Mouse (Mus musculus) heart, adult 2 months (tissue): Measurements from ENCODE around the gene Golga4. TPM values are rescaled to one million over a fixed set of nuclear protein-coding genes. Genes with fewer than 3 reads are reported as not detected.

Experiments used
- DNase-seq, 2 experiments: peaks; one replicate each; pipeline ENCODE4 v3.0.0; 2021
- H3K27ac ChIP-seq: fragments of 200-600 bp; 2 replicates; pipeline ENCODE4 v1.8.1; 2022
- H3K27me3 ChIP-seq: fragments of 200-500 bp; 2 replicates; pipeline ENCODE4 v1.6.1; 2012; ENCODE audit warnings: mild to moderate bottlenecking, low read length, inconsistent platforms, mixed read lengths; ENCODE audit not compliant: control insufficient read depth, insufficient read depth
- H3K36me3 ChIP-seq: fragments of 200-500 bp; 2 replicates; pipeline ENCODE4 v1.6.1; 2012; ENCODE audit warnings: low read length, inconsistent platforms; ENCODE audit not compliant: control insufficient read depth, insufficient read depth
- H3K4me1 ChIP-seq: fragments of 200-500 bp; 2 replicates; pipeline ENCODE4 v1.6.1; 2011; ENCODE audit warnings: low read length; ENCODE audit not compliant: control insufficient read depth, insufficient read depth
- H3K4me3 ChIP-seq: fragments of 200-600 bp; 2 replicates; pipeline ENCODE4 v1.8.1; 2022
- H3K79me2 ChIP-seq: fragments of 200-500 bp; replicated peaks from 2 replicates; pipeline ENCODE4 v1.6.1; 2012; ENCODE audit warnings: mild to moderate bottlenecking, inconsistent platforms, low read length, moderate library complexity, mixed read lengths; ENCODE audit not compliant: control insufficient read depth, insufficient read depth
- H3K9ac ChIP-seq: fragments of 200-500 bp; 2 replicates; pipeline ENCODE4 v1.6.1; 2012; ENCODE audit warnings: low read depth, mild to moderate bottlenecking, control low read depth, inconsistent platforms, low read length, mixed read lengths
- CTCF ChIP-seq: fragments of 200-600 bp; IDR thresholded peaks from 2 replicates; pipeline ENCODE4 v1.8.1; 2022; ENCODE audit warnings: antibody characterized with exemption, mild to moderate bottlenecking, moderate library complexity
- EP300 ChIP-seq: fragments of 200-500 bp; IDR thresholded peaks from 2 replicates; pipeline ENCODE4 v1.6.1; 2011; ENCODE audit warnings: low read depth, low read length, control low read depth; ENCODE audit not compliant: insufficient read depth
- POLR2A ChIP-seq: fragments of 200-500 bp; IDR thresholded peaks from 2 replicates; pipeline ENCODE4 v1.6.1; 2011; ENCODE audit warnings: mild to moderate bottlenecking, low read depth, low read length, control low read depth; ENCODE audit not compliant: insufficient read depth
- WGBS: fragments of 180-500 bp; shearing (Covaris S2); methylation state at CpG from one replicate; pipeline ENCODE4 v1.1.7; 2018; 5-methylcytosine and 5-hydroxymethylcytosine counted together
- intact Hi-C: fragments of 180-260 bp; cut with DNase I; formaldehyde crosslinking; loops from one replicate; pipeline ENCODE4 v1.15.1; 2025
- polyA plus RNA-seq: library from polyadenylated mRNA; depleted of rRNA; stranded (reverse); fragments of >200 nt; gene quantifications from 2 replicates; pipeline ENCODE4 v1.2.3, GENCODE M21; 2012
- total RNA-seq, 2 experiments: library from RNA; stranded (reverse); gene quantifications; 2 replicates each; pipeline ENCODE4 v1.2.3; 2021

The Golga4 gene
- total and polyA plus RNA-seq, 3 experiments: 34.4 to 420 (median 350) TPM

DNA sequence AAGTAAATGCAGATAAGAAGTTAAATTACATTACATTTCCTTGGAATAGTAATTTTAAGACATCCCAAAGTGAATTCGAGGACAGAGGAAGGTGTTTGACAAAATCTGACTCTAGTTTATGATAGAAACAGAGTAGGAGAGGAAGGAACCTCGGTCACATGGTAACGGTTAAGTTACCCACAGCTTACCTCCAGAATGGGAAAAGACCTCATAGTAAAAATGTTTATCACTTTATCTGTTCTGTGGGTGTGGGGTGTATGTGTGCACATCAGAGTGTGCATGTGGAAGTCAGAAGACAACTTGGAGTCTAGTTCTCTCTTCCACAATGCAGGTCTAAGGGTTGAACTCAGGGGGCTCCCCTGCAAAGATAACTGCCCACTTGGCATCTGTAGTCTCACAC, 10.1 kb downstream of the Golga4 start:
- no peak overlapping the region for H3K9ac ChIP-seq
- no peak for TF ChIP-seq CTCF
- TF ChIP-seq POLR2A: no peak
- TF ChIP-seq EP300: no peak
- WGBS: 76% methylated on average over 3 of the region's 3 CpGs
- H3K27ac ChIP-seq: peak overlapping the region; percentile 38
- H3K4me3 ChIP-seq: no peak overlapping the region
- H3K79me2 ChIP-seq: peaks cover 4% of the 10 kb centered on the region
- no peak for DNase-seq
- H3K4me1 ChIP-seq: peaks cover 25% of the 10 kb centered on the region
- H3K27me3 ChIP-seq: no peaks in the 10 kb centered on the region
- H3K36me3 ChIP-seq: peaks cover 34% of the 10 kb centered on the region
- intact Hi-C loops: no loop called here

DNA sequence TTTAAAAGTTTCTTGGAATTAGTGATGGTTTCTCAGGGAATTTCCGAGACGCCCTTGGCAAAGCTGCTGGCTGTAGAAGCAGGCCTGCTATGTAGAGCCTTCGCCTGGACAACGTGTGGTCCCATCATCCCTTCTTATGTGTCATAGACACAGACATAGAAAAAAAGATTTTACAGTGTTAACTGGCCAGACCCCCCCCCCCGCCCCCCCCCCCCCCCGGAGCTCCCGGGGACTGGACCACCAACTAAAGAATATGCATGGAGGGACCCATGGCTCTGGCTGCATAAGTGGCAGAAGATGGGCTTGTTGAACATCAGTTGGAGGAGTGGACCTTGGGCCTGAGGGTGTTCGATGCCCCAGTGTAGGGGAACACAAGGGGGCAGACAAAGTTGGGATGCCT, 11.6 kb downstream of the Golga4 start:
- TF ChIP-seq POLR2A (no peak), EP300 (no peak), CTCF (no peak)
- intact Hi-C loops: no loop called here
- H3K36me3 ChIP-seq: peaks cover 30% of the 10 kb centered on the region
- peaks cover 3% of the 10 kb centered on the region for H3K79me2 ChIP-seq
- WGBS: 78% methylated on average over 6 of the region's 8 CpGs
- peaks cover 18% of the 10 kb centered on the region for H3K4me1 ChIP-seq
- no peak overlapping the region for H3K4me3 ChIP-seq
- H3K27me3 ChIP-seq: no peaks in the 10 kb centered on the region
- H3K9ac ChIP-seq: no peak overlapping the region
- H3K27ac ChIP-seq: no peak overlapping the region
- no peak for DNase-seq

DNA sequence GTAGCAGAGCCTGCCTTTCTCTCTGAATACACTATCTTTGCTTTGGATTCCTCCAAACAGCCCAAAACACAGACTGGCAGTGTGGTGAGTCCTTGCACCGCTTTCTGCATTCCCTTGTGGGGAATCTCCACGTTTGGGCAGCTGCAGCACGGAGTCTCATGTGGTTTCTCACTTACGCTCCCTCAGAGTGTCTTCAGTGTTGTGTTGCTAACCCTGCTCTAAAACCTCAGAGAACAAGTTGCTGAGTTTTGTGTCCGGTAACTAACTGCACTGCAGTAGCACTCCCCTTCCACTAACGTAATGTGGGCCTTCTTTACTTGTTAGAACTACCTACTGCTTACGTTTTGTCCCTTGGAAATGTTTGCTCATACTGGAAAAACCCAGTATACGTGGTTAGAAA, 13.0 kb downstream of the Golga4 start:
- Histone ChIP-seq H3K27ac (no peak overlapping the region), H3K4me3 (no peak overlapping the region), H3K4me1 (peaks cover 14% of the 10 kb centered on the region), H3K9ac (no peak overlapping the region), H3K27me3 (no peaks in the 10 kb centered on the region), H3K36me3 (peaks cover 26% of the 10 kb centered on the region), H3K79me2 (no peaks in the 10 kb centered on the region)
- no peak for DNase-seq
- TF ChIP-seq EP300 (no peak), CTCF (no peak), POLR2A (no peak)
- WGBS: 26% methylated on average over 8 of the region's 8 CpGs
- intact Hi-C loops: no loop called here

DNA sequence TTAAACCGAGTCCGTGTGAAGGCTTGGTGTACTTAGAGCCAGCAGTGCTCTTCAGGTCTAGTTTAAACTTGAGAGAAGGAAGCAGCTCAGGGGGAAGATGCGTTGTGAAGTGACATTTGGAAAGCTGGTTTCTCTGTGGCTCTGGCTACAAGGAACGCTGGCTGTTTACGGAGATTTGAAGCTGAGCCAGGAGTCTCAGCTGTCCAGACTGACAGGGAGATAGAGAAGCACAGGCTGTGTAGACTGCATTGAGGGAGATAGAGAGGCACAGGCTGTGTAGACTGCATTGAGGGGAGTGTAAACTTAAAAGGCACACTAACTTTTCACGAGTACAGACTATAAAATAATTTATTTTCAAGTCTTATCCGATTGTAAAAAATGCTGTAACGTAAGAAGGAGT, 13.9 kb downstream of the Golga4 start:
- Histone ChIP-seq H3K27me3 (no peaks in the 10 kb centered on the region), H3K36me3 (peaks cover 25% of the 10 kb centered on the region), H3K79me2 (no peaks in the 10 kb centered on the region), H3K27ac (peak overlapping the region; percentile 13), H3K9ac (peak overlapping the region; percentile 40; the same call in 1 of the 2 replicates), H3K4me3 (no peak overlapping the region), H3K4me1 (peaks cover 14% of the 10 kb centered on the region)
- DNase-seq: peak in 1 of 2 experiments; percentile 50
- TF ChIP-seq EP300 (no peak), CTCF (no peak), POLR2A (no peak)
- WGBS: 29% methylated on average over 8 of the region's 8 CpGs
- intact Hi-C loops: no loop called here

DNA sequence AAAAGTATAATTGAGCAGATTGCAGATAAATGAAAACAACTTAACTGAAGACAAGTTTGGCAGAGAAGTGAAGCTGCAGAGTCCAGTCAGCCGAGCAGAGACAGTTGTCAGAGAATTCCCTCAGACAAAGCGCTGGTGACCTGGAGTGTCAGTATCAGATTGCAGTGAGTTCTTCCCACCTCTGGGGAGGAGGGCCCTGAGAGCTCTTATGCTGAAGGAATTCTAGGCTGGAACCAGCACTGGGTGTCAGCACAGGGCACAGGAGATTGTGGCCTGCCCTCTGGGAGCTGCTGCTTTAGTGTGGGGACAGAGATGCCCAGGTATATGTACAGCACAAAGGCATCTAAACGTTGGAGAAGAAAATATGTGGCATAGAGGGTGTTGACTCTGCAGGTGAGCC, 14.8 kb downstream of the Golga4 start:
- WGBS: 34% methylated on average over 3 of the region's 3 CpGs
- H3K27ac ChIP-seq: no peak overlapping the region; the same call in 1 of the 2 replicates
- no peak for DNase-seq

DNA sequence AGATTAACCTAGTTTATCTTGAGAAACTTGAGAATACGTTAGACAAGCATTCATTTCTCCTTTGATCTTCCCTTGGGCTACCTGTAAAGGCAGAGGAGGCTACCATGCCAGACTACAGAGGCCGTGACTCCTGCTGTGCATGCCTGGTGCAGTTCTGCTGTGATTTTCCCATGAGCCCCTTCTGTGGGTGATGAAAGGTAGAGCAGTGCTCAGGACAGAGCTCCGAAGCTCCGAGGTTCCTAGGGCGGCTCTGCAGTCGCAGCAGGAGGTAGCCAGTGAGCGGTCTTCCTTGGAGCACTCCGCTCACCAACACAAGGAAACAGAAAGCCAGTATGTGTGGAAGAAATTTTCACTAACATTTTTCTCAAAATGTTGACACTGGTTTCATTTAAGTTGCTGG, 15.6 kb downstream of the Golga4 start:
- 86% methylated on average over 8 of the region's 8 CpGs for WGBS
- H3K4me3 ChIP-seq: no peak overlapping the region
- H3K36me3 ChIP-seq: peaks cover 10% of the 10 kb centered on the region
- no peaks in the 10 kb centered on the region for H3K27me3 ChIP-seq
- intact Hi-C loops: no loop called here
- H3K79me2 ChIP-seq: no peaks in the 10 kb centered on the region
- no peak overlapping the region for H3K27ac ChIP-seq
- DNase-seq: no peak
- H3K9ac ChIP-seq: no peak overlapping the region
- peaks cover 14% of the 10 kb centered on the region for H3K4me1 ChIP-seq
- TF ChIP-seq EP300: no peak
- TF ChIP-seq CTCF: no peak
- TF ChIP-seq POLR2A: no peak

More for the DNA sequence above, 14.8 kb downstream of the Golga4 start:
- H3K79me2 ChIP-seq: no peaks in the 10 kb centered on the region
- H3K36me3 ChIP-seq: peaks cover 16% of the 10 kb centered on the region
- TF ChIP-seq POLR2A (no peak), EP300 (no peak), CTCF (no peak)
- H3K9ac ChIP-seq: no peak overlapping the region
- H3K4me1 ChIP-seq: peaks cover 14% of the 10 kb centered on the region
- H3K27me3 ChIP-seq: no peaks in the 10 kb centered on the region
- intact Hi-C loops: no loop called here
- no peak overlapping the region for H3K4me3 ChIP-seq

DNA sequence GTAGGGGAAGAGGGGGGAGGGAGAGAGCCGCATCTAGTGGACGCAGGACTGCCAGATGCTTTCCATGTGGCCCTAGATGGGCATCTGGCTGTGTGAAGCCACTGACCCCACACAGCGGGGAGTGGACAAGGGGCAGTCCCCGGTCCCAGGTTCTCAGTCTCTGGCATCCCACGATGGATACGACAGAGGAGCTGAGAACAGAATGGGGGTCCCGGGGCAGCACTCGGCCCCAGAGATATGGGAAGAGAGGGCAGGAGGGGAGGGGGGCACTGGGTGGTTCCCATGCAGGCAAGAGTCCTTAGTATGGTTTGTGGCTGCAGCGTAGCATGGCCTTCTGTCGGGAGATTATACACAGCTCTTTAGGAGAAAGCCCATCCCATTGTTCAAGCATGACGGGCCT, 17.7 kb downstream of the Golga4 start:
- H3K36me3 ChIP-seq: peaks cover 10% of the 10 kb centered on the region
- peaks cover 6% of the 10 kb centered on the region for H3K4me1 ChIP-seq
- no peak for DNase-seq
- H3K79me2 ChIP-seq: no peaks in the 10 kb centered on the region; the same call in 1 of the 2 replicates
- WGBS: 86% methylated on average over 11 of the region's 11 CpGs
- no peaks in the 10 kb centered on the region for H3K27me3 ChIP-seq
- TF ChIP-seq CTCF: no peak
- no peak for TF ChIP-seq POLR2A
- TF ChIP-seq EP300: no peak
- intact Hi-C loops: no loop called here
- H3K4me3 ChIP-seq: no peak overlapping the region
- no peak overlapping the region for H3K27ac ChIP-seq
- no peak overlapping the region for H3K9ac ChIP-seq
